Mouse (Mus musculus) heart, adult 9 months (tissue): ENCODE measurements around the gene Ets1.

Experiments used
- DNase-seq, 2 experiments: peaks; one replicate each; pipeline ENCODE4 v3.0.0; 2022; ENCODE audit warnings: low spot score in 2 of 2

The Ets1 gene

DNA sequence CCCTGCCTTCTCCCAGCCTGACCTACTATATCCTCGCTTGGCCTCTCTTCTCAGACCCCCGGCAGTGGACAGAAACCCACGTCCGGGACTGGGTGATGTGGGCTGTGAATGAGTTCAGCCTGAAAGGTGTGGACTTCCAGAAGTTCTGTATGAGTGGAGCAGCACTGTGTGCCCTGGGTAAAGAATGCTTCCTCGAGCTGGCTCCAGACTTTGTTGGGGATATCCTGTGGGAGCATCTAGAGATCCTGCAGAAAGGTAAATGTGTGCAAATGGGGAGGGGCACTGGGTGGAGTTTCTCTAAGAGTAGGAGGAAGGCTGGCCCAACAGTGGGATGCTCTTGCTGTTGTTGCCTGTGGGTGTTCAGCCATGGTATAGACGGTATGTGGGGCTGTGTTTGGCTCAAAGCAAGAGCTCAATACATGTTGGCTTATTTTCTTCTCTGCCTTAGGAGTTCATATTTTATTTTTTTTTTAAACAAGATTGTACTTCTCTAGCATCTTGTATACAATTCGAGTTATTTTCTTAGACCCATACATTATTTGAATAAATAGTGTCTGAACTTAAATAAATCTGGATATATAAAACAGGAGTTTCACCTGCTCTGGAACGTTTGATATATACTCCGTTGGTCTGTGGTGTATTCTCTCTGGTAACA, 94.1 kb downstream of the Ets1 start:
- DNase-seq, result no peak

DNA sequence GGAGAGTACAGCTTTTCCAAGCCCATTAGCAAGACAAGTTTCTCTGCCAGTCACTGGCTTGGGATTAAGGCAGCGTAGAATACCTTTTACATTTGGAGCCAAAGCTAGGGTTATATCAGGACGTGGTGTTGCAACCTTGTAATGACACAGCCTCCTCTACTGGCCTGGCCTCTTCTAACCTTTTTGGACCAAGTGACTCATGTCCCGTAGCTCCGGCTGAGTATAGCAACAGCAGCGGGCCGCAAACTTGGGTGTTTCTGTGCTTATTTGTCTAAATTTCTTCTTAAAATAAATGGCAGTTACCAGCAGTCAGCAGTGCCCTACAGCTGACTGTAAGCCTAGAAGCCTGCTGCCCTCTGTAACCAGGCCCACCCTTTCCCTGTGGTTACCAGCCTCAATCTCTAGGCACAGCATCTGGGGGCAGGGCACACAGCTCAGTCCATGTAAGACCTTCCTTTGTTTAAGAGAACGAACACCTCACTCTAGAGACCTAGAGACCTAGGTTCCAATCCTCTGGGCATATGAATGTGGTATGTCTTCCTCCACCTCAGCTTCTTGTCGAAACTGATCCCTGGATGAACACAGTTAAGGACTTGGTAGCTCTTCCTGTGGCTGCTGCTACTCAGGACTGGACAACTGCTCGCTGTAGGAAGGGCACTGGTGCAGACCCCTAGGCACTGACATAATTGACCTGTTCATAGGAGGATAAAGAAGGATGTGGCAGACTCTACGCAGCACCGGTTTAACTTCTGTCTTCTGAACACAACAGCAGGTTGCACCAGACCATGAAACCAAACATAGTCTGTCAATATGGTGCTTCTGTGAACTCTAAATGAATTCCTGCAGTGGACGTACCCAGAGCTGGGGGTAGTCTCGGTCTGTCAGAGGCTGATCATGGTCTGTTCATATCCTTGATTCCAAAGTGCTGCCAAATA, 94.9 kb downstream of the Ets1 start:
- DNase-seq, result peak; percentile 54 to 76

DNA sequence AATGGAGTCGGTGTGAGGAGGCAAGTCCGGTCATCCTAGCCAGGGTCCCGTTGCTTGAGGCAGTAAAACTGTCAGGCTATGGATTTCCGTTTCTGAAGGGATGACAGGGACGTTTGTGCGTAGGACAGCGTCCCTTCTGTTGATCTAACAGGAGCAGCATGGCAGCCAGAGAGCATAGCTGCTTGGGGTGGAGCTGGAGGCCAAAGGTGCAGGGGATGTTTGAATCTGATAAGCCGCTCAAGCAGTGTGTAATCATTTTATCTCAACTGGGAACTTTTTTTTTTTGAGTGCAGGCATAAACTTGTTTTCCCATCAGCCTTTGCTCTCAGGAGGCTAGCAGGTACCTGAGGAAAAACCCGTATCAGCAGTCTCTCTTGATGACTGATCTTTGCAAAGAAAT, 95.8 kb downstream of the Ets1 start:
- DNase-seq, result no peak

DNA sequence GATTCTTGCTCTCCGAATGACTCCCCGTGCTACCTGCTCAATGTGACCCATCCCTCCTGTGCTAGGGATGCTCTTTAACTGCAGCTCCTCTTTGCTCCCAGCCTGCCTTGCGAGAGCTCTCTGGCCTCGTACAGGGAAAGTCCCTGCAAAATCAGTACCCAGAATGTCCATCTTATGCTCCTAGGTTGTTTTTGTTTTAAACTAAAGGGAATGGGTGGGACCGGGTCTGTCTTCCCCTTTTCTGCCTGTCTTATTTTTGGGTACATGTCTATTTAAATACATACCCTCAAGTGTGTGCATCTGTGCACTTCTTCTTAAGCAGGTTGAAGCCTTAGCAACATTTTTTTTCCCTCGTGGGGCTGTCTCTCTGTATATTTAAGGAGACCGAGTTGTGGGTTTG, 99.0 kb downstream of the Ets1 start:
- DNase-seq, result no peak

DNA sequence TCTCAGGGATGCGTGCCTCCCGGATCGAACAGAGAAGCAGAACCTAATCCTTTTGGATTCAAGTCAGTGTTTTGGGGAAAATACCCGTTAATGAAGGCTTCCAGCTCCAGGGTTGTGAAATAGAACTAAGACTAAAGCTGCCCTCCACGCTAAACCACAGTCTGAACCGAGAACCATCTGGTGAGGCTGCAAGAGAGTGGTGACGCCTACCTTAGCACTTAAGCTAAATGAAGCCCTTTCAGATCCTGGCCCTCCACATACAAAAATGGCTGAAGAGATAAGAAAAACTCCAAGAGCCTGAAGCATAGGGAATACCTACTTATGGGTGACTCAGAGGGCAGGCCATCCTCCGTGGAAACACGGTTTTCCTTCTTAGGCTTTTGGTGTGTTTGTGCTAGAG, 100.0 kb downstream of the Ets1 start:
- no peak for DNase-seq

DNA sequence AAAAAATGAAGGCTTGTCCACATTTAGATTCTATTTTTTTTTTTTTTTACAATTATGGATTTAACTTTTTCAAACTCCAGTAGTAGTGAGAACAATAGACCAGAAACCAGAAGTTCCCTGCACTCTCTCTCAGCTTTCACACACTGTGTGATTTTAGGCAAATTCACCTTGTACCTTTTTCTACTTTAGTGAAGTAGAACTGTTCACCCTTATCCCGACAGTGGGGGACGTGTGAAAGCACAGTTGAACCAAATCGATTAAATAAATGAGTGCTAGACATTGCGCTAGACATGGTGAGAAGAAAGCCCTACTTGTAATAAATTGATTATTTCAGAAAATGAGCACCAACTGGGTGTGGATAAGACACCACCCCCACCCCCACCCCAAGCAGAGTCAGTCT, 104.0 kb downstream of the Ets1 start:
- no peak for DNase-seq

DNA sequence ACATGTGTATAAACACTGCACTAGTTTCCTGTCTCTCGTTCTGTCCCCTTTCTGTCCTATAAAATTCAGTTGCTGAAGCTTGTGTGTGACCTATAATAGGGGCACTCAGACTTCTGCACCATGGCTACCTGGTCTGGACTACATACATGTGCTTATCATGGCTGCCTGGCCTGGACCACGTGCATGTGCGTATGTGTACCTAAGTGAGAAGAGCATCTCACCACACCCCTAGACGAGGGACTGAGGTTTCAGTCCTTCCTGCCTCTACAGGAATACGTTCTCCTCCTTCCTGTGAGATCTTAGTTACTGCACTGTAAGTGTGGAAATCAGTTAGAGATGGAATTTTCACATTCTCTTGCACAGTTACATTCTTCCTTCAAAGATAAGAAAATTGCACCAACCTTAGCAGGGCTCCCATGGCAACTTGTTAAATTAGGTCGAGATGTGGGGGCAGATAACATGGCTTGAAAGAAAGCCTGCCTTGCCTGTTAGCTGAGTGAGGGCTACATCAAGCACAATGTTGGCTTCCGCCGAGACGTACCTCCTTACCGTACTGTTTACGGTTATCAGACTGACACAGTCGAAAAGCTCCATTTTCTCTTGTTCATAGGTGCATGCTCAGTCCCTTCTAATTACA, 104.8 kb downstream of the Ets1 start:
- DNase-seq, result no peak

DNA sequence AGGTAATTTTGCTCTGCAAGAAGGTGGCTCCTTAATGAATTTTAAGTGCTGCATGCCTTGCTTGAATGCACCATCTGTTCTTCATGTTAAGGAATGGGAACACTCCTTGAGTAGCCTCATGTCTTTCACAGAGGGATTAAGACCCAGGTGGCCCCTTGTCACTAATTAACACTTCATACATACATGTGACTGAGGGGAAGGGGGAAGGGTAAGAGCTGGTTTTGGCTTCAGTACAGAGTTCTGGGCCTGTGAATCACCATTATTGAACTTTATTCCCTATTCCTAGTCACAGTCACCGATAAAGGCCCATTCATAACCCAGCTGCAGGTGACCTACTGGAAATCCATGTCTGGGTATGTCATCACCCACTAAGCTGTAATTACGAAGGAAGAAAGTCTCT, 105.7 kb downstream of the Ets1 start:
- no peak for DNase-seq

DNA sequence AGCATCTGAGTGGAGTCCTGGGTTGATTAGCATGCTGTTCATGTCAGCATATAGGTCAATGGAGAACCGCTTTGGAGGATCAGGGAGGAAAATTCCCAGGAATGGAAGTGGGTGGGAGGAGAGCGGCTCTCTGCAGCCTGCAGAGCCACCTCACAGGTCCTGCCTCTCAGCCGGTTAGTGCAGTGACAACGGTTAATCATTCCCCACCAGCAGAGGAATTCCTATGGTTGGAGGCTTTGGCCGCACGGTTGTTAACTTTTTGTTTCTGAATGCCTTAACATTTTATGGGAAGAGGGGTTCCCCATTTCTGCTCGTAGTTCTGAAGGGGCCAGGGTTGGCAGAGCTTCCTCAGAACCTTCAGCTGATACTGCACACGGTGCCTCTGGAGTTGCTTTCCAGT, 107.1 kb downstream of the Ets1 start:
- DNase-seq, result no peak

DNA sequence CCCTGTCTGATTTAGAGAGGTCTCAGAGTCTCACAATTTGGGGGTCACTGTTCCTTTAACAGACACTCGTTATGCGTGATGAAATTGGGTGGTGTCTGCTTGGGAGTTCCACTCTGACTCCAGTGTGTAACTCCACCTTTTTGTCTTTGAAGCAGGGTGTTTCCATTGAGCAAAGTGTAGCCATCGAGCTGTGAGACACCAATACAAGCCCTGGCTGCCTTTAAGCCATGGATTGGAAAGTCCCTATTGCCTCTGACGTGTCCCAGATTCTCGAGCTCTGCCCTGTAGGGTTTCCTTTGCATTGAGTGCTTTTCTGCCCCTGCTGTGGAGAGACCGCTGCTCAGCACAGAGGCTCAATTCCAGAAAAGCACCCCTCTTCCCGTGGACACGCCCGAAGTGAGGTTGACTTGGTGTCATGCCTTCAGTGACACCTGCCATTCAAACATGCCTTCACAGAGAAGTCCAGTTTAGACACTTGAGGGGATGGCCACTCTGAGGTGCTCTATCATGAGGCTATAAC, 107.7 kb downstream of the Ets1 start:
- DNase-seq, result no peak

DNA sequence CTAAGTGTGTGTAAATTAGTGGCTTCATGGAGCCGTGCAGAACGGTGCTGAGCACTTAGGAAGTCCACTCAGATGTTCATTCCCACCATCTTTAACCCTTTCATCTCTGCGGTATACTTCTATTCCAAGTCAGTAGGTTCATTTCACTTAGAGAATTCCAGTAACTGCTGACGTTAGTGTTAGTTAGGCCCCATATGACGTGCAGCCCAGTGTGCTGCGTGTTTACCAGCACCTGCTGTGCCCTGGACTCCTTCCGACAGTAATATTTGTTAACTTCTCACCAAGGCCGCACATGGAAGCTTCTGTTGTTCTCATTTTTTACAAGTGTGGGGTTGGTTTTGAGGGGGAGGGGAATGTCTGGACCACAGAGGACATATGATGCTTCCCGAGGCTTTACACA, 108.3 kb downstream of the Ets1 start:
- no peak for DNase-seq

DNA sequence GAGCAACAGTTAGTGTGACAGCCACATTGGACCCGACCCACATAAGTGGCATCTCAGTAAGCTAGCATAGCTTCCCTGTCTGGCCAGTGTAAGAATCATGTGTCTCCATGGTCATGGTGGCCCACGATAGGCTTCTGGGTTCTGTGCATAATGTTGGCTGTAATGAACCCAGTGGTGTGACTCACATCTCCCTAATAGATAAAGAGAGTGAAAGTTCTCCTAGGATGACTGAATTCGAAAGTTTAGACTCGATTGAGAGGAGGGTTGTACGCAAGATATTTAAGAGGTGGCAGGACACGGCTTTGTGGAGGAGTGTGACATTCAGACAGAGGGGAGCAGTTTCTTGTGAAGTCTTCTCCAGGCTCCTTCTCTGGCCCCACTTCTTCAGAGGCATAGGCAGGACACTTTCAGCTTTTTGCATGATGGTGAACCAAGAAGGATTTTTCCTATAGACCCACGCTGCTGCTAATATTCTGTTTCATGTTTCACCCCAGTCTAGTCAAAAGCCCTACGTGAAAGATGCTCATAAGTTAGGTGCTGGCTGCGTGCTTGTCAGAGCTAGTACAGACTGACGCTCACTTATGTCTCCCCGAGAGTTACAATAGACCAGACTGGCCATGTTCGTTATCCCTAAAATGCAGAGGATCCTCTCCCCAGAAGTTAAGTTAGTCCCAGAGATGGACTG, 109.2 kb downstream of the Ets1 start:
- DNase-seq, result no peak

DNA sequence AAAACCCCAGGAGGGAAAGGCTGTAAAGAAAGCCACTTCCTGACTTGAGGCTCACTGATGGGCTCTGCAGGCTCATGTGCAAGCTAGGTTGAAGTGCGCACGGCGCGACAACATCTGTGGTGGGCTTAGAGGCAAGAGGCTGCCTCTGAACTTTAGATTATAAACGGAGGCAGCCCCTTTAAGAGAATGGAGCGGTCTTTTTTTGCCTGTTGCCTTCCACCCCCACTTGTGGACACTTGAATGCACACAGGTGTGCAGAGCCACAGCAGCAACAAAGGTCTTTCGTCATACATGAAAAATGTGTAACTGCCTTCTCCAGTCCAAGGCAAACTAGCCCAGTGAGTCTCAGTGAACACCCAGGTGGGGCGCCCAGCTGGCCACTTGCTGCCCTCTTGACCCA, 110.0 kb downstream of the Ets1 start:
- DNase-seq, result no peak

DNA sequence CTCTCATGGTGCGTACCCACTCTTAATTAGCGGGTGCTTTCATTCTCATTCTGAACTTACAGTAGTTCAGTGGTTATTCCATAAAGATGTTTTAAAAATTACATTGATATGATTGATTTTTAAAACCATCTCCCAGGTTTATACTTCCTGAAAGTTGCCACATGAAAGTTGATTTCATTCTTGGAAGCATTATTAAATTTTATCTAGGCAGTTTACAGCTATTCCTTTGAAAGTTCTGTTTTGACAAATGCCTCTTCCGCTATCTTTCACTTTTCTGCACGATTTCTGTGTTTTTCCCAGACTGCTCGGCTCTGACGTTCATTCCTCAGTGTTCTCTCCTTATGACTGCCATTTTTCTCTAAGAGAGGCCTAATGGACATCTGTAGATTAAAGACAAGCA, 110.6 kb downstream of the Ets1 start:
- DNase-seq, result no peak

DNA sequence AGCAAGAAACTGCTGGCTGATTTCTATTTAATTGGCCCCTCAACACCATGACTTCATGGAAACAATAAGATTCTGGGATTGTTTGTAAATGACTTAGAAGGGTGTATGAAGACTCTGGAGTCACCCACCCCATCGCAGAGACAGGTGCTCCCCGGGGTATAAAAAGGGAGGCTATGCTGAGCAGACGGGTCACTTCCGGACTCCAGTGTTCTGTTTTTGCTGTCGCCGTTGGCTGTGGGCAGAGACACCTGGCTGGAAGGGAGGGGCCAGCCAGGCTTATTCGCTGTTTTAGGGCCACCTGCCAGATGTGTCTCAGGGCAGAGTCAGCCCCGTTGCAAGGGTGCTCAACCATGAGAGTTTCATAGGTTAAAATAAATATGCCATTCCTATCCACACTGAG, 111.6 kb downstream of the Ets1 start:
- no peak for DNase-seq

DNA sequence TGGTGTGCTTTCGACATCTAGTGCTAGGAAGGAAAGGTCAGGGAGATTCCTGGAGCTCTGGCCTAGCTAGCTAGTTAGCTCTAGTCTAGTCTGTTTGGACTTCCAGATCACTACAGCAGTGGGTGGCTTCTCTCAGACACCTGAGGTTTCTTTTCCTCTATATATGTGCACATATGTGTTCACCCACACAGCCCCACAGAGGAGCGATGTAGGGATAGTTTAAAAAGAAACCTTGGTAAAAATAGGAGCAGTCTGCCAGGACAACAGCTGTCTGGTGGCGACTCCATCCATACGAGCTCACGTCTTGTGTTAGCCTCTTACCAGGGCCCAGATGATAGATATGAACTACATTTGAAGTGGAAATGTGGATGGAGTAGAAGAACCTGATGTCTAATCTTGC, 112.5 kb downstream of the Ets1 start:
- DNase-seq, result no peak

DNA sequence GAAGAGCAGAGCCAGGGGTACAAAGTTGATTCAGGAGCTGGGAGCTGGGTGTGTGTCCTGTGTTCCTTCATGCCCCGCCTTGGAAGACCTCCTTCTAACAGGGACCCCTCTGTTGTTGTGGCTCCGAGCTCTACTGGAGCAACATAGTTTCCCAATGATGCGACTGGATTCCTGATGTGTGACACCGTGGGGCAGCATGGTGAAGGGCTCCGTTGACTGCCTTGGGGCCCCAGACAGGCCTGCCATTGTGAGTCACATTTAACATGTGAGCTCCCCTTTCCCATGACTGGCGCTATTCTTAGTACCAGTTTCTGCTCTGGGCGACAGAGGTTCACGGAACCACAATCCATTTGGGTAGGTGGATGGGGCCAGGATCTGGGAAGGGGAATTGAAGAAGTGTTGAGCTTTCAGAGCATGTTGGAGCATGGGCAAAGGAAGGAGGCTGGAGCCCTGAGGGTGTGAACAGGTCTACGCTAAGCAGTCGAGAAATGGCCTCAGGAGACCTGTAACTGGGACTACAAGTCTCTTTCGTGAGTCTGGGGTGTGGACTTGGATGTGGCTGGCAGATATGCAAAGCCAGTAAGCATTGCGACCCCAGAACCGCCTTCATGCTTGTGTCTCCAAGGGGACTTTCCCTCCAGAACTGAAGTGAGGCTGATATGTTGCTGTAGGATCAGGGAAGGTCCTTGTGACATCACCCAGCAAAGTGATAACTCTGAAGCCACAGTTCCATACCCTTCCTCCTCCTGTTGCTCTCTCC, 113.9 kb downstream of the Ets1 start:
- DNase-seq, result no peak

DNA sequence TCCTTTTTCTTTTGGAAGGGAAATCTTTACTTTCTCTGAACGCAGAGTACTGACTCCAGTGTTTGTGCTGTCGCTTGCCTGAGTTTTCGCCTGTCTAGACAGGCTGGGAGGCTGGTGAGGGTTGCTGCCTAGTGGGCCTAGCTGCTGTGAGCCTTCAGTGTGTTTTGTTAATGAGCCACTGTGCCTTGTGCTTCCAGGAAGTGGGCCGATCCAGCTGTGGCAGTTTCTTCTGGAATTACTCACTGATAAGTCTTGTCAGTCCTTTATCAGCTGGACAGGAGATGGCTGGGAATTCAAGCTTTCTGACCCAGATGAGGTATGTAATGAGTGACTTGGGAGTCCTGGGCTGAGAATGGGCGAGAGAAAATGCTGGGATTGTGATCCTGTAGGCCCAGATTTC, 116.6 kb downstream of the Ets1 start:
- DNase-seq, result peak; percentile 61 to 62

DNA sequence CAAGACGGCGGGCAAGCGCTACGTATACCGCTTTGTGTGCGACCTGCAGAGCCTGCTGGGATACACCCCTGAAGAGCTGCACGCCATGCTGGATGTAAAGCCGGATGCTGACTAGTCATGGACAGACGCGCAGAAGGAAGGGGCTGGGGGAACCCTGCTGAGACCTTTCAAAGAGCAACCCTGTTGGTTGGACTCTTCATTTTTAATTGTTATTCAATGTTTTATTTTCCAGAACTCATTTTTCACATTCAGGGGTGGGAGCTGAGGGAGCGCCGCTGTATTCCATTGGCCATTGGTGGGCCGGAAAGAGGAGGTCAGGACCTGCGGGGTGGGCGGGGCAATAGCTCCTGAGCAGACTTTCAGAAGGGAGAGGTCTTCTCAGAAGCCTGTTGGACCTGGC, 118.3 kb downstream of the Ets1 start:
- DNase-seq, result no peak

DNA sequence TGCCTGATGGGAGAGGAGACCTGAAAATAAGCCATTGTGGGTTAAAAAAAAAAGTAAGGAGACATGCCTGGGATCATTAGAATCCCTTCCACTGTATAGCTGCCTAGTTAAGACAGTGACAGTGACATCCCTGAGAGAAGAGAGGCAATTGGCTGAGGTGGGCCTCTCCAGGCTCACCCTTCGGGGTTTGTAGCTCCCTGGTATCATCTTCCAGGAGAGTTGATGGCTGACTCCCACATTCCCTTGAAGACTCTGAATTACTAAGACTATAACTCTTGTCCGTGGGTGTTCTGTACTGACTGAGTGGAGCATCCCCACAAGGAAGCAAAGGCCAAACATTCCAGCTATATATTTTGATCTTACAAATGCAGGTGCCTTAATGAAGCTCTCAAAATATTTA, 120.0 kb downstream of the Ets1 start:
- no peak for DNase-seq

DNA sequence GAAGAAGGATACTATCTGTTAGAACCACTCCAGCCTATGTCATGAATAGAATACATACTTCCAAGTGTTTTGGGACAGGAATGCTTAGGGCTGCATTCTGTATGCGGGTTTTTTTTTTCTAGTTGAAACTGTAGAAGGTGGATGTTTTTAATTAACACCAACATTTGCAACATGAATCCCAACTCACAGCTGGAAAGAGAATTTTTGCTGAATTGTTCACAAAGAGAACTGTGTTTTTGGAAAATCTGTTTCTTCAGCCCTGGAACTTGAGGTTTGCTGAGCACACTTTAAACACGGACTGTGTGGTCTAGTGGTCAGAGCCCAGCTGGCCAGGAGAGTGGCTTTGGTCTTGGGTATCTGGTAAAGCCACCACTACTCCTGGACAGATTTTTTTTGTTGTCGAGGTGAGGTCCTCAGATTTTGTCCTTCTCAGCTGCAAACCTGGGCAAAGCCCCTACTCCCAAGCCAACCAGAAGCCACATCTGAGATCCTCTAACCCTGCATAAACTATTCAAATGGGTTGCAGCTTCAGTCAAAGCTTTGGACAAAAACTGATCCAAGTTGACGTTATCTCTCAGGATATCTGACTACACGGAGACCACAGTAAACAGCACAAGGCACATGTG, 122.4 kb downstream of the Ets1 start:
- DNase-seq, result no peak
